Mouse (Mus musculus) gastrocnemius, adult 8-10 months (tissue): ENCODE results near the gene Sspo. TPM values are rescaled to one million over a fixed set of nuclear protein-coding genes. Genes with fewer than 3 reads are reported as not detected.

ENCODE experiments used
- DNase-seq, 2 experiments: peaks; one replicate each; pipeline ENCODE4 v3.0.0; 2022; ENCODE audit warnings: low spot score in 2 of 2
- microRNA-seq: library from miRNA; unstranded; fragments of <30 nt; microRNA quantifications from one replicate; pipeline ENCODE4 v1.2.0, GENCODE M21; 2022
- total RNA-seq, 4 experiments: library from RNA; stranded (reverse); gene quantifications; 2 replicates each; pipeline ENCODE4 v1.2.4; 2022

Sspo gene
- total RNA-seq, 4 experiments from 2014 or later = 0.24 to 1.1 (median 0.37) TPM

DNA sequence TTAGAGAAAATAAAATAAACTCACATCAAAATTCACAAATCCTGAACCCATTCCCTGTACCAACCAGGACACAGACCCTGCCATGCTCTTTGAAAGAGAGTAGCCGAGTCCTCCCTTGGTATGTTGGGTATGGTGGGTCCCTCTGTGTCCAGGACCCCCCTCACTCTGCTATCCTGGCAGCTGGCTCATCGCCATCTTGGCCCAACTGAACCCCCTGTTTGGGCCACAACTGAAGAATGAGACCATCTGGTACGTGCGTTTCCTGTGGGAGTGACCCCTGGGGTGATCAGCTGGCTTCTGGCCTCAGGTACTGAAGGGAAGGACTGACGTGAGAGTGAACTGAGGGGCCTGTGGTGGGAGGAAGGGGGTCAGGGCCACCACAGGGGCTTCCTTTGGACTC lies 91.8 kb downstream of the Sspo start:
- no peak for DNase-seq

DNA sequence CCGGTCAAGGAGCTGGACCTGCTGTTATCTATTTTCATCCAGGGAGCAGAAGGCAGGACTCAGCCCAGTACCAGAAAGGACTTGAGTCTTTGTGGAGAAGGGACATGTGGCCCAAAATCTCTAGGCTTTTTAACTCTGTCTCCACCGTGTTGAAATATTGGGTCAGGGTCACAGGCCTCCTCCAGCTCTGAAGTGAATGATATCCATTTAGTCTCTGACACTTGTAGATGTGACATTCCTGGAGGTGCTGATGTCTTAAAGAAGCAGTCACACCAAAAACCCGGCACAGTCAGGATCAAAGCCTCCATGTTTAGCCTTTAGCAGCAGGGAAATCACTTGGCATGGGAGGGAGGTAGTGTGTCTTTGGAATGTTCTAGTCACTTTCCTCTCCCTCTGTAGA lies 92.7 kb downstream of the Sspo start:
- no peak for DNase-seq

DNA sequence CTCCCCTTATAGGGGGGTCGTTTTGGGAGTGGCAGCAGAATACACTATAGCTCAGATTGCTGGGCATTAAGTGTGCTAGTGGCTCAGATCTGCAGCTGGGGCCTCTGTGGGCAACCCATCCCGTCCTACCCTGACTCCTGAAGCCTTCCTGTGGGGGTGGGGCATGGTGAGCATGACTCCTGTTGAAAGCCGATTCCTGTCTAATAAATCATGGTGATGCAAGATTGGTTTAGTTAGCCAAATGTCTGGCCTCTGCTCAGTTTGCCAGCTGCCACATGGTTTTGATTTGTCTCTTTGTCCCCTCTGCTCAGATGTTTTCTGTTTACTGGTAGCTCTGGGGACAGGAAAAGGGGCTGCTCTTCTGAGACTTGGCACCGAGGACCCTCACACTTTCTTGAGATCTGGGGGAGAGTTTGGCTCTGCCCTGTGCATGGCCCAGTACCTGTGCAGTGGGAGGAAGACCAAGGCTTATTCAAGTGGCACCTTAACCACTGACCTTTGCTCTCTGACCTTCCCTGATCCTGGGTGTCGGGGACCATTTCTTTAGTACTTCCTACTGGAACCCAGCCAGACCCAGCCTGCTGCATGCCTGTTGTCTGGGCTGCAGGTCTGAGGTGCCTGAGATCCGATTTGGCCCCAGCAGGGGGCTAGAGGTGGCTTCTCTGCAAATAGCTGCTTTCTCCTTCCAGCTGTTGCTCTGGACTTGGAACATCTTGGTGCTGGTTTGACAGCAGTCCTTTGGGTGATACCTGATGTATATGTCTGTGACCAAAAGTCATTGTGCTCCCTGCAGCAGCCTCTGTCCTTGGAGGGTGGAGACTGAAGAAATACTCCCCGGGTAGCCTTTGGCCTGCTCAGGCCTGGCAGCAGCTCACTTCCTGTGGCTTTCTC lies 93.8 kb downstream of the Sspo start:
- peak; percentile 76 to 87 for DNase-seq

DNA sequence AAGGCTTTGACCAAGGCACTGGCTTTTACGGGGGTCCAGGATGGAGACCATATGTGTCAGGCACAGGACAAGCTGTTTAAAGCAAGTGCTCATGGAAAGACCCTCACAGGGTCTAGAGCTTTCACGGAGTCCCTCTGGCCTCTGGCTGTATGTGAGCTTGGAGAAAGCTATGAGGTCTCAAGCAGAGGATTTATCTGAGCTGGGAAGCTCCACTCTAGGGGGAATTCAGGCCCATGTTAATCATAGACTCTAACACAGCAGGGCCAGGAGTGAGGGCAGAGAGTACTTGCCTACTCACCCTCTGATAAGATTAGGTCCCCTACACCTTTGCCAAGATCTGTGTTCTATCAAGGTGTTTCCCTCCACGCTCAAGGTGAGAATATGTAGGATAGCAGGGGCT lies 94.6 kb downstream of the Sspo start:
- DNase-seq = no peak

DNA sequence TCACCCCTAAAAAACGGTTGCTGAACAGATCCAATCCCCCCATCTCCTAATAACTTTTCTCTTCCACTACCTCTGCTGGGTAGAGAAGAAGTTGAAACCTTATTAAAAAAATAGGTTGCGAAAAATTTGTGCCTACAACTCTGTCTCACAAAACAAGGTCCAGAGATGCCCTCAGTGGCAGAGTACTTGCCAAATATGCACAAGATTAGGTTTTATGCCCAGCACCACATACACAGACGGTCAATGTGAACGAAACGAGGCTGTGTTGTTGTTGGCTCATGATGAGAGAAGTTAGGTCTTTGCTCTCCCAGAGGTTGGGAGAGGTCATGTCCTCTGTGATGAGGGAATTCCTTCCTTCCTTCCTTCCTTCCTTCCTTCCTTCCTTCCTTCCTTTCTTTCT lies 97.2 kb downstream of the Sspo start:
- DNase-seq = no peak

DNA sequence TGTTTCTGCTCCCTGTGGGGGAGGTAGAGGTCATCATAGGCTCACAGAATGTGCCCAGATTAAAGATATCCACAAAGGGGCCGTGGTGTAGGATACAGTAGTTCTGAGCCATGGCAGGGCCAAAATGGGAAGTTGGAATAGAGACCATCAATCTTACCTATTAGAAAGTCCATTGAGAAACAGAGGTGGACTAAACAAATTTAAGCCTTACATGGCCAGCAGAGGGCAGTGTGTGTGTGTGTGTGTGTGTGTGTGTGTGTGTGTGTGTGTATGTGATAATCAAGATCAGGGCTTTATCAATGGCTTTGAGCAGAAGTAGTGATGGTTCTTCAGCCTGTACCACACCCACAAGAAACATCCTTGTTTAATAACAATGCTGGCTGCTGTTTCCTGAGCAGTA lies 98.2 kb downstream of the Sspo start:
- DNase-seq = no peak

DNA sequence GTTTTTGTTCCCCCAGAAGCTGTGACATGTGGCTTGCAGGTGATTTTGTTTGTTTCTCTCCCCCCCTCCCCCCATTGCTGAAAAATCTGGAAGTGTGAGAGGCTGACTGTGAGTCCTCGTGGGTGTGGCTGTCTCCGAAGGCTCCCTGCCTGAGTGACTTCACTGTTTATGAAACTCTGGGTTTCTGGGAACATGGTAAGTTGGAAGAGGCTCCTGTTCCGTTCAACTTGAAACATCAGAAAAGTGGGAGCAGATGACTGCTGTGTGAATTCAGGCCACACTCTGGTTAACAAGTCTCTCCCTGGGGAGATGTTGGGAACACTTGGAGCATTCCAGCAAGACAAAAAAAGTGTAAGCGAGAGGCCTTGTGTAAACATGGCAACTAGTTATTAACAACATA lies 98.8 kb downstream of the Sspo start:
- DNase-seq = no peak

DNA sequence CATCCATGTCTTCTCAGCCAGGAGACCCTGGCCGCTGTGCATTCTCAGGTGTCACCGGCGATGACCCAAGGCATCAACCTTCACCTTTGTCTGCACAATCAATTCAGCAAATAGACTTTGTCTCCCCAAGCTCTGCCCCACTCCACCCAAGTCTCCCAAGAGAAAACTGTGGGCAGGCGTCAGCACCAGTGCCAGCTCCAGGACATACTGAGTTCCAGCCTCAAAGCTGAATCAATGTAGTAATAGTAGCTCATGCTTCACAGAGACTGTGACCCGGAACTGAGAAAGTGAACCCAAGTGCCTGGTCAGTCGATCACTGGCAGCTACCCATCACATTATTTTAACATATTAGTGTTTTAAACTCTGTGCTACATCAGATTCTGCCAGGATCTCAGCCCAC lies 100.3 kb downstream of the Sspo start:
- DNase-seq = no peak

Small RNA genes lying within 50 kb of the gene (microRNA-seq; reads per million reads assigned to microRNA genes)
- gene Gm24325 = not detected

Other genes starting within 250 kb of the Sspo start
- 10 to 100 TPM; 15.6 to 18.6 (median 18.1) TPM for gene Krba1, start 52.6 kb upstream of the Sspo start, total RNA-seq
- 10 to 100 TPM; 42.9 to 63.5 (median 51.4) TPM for gene Zfp467, start 2.4 kb upstream of the Sspo start, total RNA-seq
- 10 to 100 TPM; 41.6 to 49.2 (median 43.6) TPM for gene Atp6v0e2, start 89.4 kb downstream of the Sspo start, total RNA-seq
- 10 to 100 TPM; 20.8 to 25.0 (median 22.9) TPM for gene Lrrc61, start 106.6 kb downstream of the Sspo start, total RNA-seq
- 10 to 100 TPM in 2 of 4 experiments, 1 to 10 TPM in 2; 7.5 to 24.6 (median 14.4) TPM for gene Rarres2, start 124.6 kb downstream of the Sspo start, total RNA-seq
- not detected for gene Gm45021, start 141.4 kb downstream of the Sspo start, total RNA-seq
- gene Repin1, start 145.7 kb downstream of the Sspo start, total RNA-seq = 10 to 100 TPM; 28.9 to 35.0 (median 33.6) TPM
- gene Gm44965, start 145.7 kb downstream of the Sspo start, total RNA-seq = 1 to 10 TPM in 2 of 4 experiments, not detected in 2; 4.4 to 9.4 TPM
- 10 to 100 TPM in 2 of 4 experiments, 1 to 10 TPM in 2; 8.8 to 12.1 (median 9.9) TPM for gene Zfp775, start 153.8 kb downstream of the Sspo start, total RNA-seq
- gene AI854703, start 178.5 kb downstream of the Sspo start, total RNA-seq = 1 to 10 TPM in 1 of 4 experiments, under 1 TPM in 3; 0.56 to 1.2 (median 0.71) TPM
- gene Gimap8, start 199.0 kb downstream of the Sspo start, total RNA-seq = 1 to 10 TPM; 1.3 to 2.0 (median 1.5) TPM
- gene Gimap9, start 227.9 kb downstream of the Sspo start, total RNA-seq = 1 to 10 TPM in 1 of 4 experiments, under 1 TPM in 3; 0.40 to 1.0 (median 0.62) TPM
- 1 to 10 TPM; 2.5 to 4.5 (median 3.9) TPM for gene Gimap4, start 236.3 kb downstream of the Sspo start, total RNA-seq